Mouse (Mus musculus) heart, postnatal 0 days (tissue): ENCODE measurements at regions not wholly inside any gene's neighbourhood (a gene's known extent, or its start where the extent isn't known, plus 50 kb on each side); places are given as distances from the start of the nearest gene placed in this dataset.

ENCODE experiments used
- ATAC-seq: fragments of 200-750 bp; cut with Nextera tagmentation; 2 replicates; pipeline ENCODE4 v1.8.0; 2017; ENCODE audit warnings: low read depth, moderate number of reproducible peaks, moderate library complexity; ENCODE audit not compliant: insufficient read depth
- DNase-seq: peaks from one replicate; pipeline ENCODE4 v3.0.0-alpha.2; 2016; ENCODE audit warnings: low spot score
- H3K27ac ChIP-seq: fragments of 300-500 bp; sonication (generic); 2 replicates; pipeline ENCODE4 v1.5.1; 2014; ENCODE audit warnings: low read depth, mild to moderate bottlenecking
- H3K27me3 ChIP-seq: fragments of 300-500 bp; sonication (generic); 2 replicates; pipeline ENCODE4 v1.6.1; 2014; ENCODE audit warnings: low read length, mixed read lengths; ENCODE audit not compliant: control insufficient read depth, insufficient read depth
- H3K36me3 ChIP-seq: fragments of 300-500 bp; sonication (generic); replicated peaks from 2 replicates; pipeline ENCODE4 v1.6.1; 2014; ENCODE audit warnings: low read length, mixed read lengths; ENCODE audit not compliant: control insufficient read depth, insufficient read depth
- H3K4me1 ChIP-seq: fragments of 300-500 bp; sonication (generic); 2 replicates; pipeline ENCODE4 v1.6.1; 2014; ENCODE audit warnings: antibody characterized with exemption; ENCODE audit not compliant: control insufficient read depth, insufficient read depth
- H3K4me2 ChIP-seq: fragments of 300-500 bp; sonication (generic); 2 replicates; pipeline ENCODE4 v1.6.1; 2014; ENCODE audit warnings: low read depth, mild to moderate bottlenecking, low read length, moderate library complexity
- H3K4me3 ChIP-seq: fragments of 300-500 bp; sonication (generic); 2 replicates; pipeline ENCODE4 v1.5.1; 2014; ENCODE audit warnings: low read depth, low read length
- H3K9ac ChIP-seq: fragments of 300-500 bp; sonication (generic); replicated peaks from 2 replicates; pipeline ENCODE4 v1.6.1; 2014; ENCODE audit warnings: low read depth, low read length, mixed read lengths
- H3K9me3 ChIP-seq: fragments of 300-500 bp; sonication (generic); replicated peaks from 2 replicates; pipeline ENCODE4 v1.6.1; 2016; ENCODE audit warnings: low read length; ENCODE audit not compliant: control insufficient read depth
- CTCF ChIP-seq: IDR thresholded peaks from 2 replicates; pipeline ENCODE4 v1.5.1; 2016; ENCODE audit warnings: antibody characterized with exemption, control low read depth, low read depth
- EP300 ChIP-seq: IDR thresholded peaks from 2 replicates; pipeline ENCODE4 v1.6.1; 2016; ENCODE audit warnings: antibody characterized with exemption, low read depth
- WGBS: fragments of 180-500 bp; shearing (Covaris S2); extraction: QIAGEN DNeasy Blood & Tissue Kit; methylation state at CpG from one replicate; pipeline ENCODE4 v1.1.7; 2014; 5-methylcytosine and 5-hydroxymethylcytosine counted together

GRCm38 (mm10) chr12:12627597-12627996, 314.1 kb downstream of the Mycn start:
- WGBS = 89% methylated on average over 4 of the region's 4 CpGs
- Histone ChIP-seq H3K9me3 (no peaks in the 10 kb centered on the region), H3K9ac (no peak overlapping the region), H3K27ac (no peak overlapping the region), H3K27me3 (no peaks in the 10 kb centered on the region), H3K4me1 (peaks cover 2% of the 10 kb centered on the region; the same call in 1 of the 2 replicates), H3K36me3 (no peaks in the 10 kb centered on the region), H3K4me3 (no peak overlapping the region), H3K4me2 (no peak overlapping the region)
- no peak for ATAC-seq
- TF ChIP-seq EP300 (no peak), CTCF (no peak)
- no peak for DNase-seq

GRCm38 (mm10) chr12:12625788-12626187, 315.9 kb downstream of the Mycn start:
- Histone ChIP-seq H3K36me3 (no peaks in the 10 kb centered on the region), H3K4me2 (no peak overlapping the region), H3K4me3 (no peak overlapping the region), H3K27ac (no peak overlapping the region), H3K4me1 (peaks cover 3% of the 10 kb centered on the region; the same call in 1 of the 2 replicates), H3K27me3 (0 out of 2 replicates have a peak, but pooled peaks cover 2% of the 10 kb centered on the region), H3K9me3 (no peaks in the 10 kb centered on the region), H3K9ac (no peak overlapping the region)
- DNase-seq = no peak
- 83% methylated on average over 1 of the region's 1 CpGs for WGBS
- ATAC-seq = no peak
- TF ChIP-seq CTCF (no peak), EP300 (no peak)

- WGBS = 21% methylated on average over 5 of the region's 5 CpGs
- no peak overlapping the region for H3K4me3 ChIP-seq
- H3K36me3 ChIP-seq = no peaks in the 10 kb centered on the region
- H3K4me1 ChIP-seq = peaks cover 3% of the 10 kb centered on the region; the same call in 1 of the 2 replicates
- peak; percentile 76 for ATAC-seq
- DNase-seq = peak; percentile 77
- no peak overlapping the region for H3K4me2 ChIP-seq
- peak; percentile 77 for TF ChIP-seq CTCF
- TF ChIP-seq EP300 = no peak
- H3K9me3 ChIP-seq = no peaks in the 10 kb centered on the region
- no peak overlapping the region for H3K9ac ChIP-seq
- no peak overlapping the region for H3K27ac ChIP-seq
- 0 out of 2 replicates have a peak, but pooled peaks cover 2% of the 10 kb centered on the region for H3K27me3 ChIP-seq
Observed at GRCm38 (mm10) chr12:12622712-12623292, 318.9 kb downstream of the Mycn start.

- no peaks in the 10 kb centered on the region for H3K36me3 ChIP-seq
- H3K27me3 ChIP-seq = 0 out of 2 replicates have a peak, but pooled peaks cover 2% of the 10 kb centered on the region
- DNase-seq = no peak
- no peak overlapping the region for H3K9ac ChIP-seq
- TF ChIP-seq EP300 (no peak), CTCF (no peak)
- peaks cover 3% of the 10 kb centered on the region; the same call in 1 of the 2 replicates for H3K4me1 ChIP-seq
- no peak overlapping the region for H3K27ac ChIP-seq
- H3K9me3 ChIP-seq = no peaks in the 10 kb centered on the region
- H3K4me3 ChIP-seq = no peak overlapping the region
- no peak overlapping the region for H3K4me2 ChIP-seq
- no peak for ATAC-seq
- WGBS = 86% methylated on average over 9 of the region's 9 CpGs
Observed at GRCm38 (mm10) chr12:12621506-12621905, 320.2 kb downstream of the Mycn start.

- ATAC-seq = no peak
- Histone ChIP-seq H3K36me3 (no peaks in the 10 kb centered on the region), H3K4me2 (no peak overlapping the region), H3K9ac (no peak overlapping the region), H3K4me1 (peaks cover 3% of the 10 kb centered on the region; the same call in 1 of the 2 replicates), H3K27me3 (0 out of 2 replicates have a peak, but pooled peaks cover 2% of the 10 kb centered on the region), H3K4me3 (no peak overlapping the region), H3K27ac (no peak overlapping the region), H3K9me3 (no peaks in the 10 kb centered on the region)
- TF ChIP-seq CTCF = no peak
- no peak for TF ChIP-seq EP300
- no peak for DNase-seq
- 76% methylated on average over 5 of the region's 5 CpGs for WGBS
Observed at GRCm38 (mm10) chr12:12620316-12620715, 321.4 kb downstream of the Mycn start.

GRCm38 (mm10) chr12:12619431-12619830, 322.3 kb downstream of the Mycn start:
- no peak for ATAC-seq
- WGBS = 75% methylated on average over 5 of the region's 5 CpGs
- Histone ChIP-seq H3K36me3 (no peaks in the 10 kb centered on the region), H3K4me3 (no peak overlapping the region), H3K27ac (no peak overlapping the region), H3K4me1 (peaks cover 3% of the 10 kb centered on the region; the same call in 1 of the 2 replicates), H3K27me3 (0 out of 2 replicates have a peak, but pooled peaks cover 2% of the 10 kb centered on the region), H3K9me3 (no peaks in the 10 kb centered on the region), H3K9ac (no peak overlapping the region), H3K4me2 (no peak overlapping the region)
- TF ChIP-seq CTCF = no peak
- TF ChIP-seq EP300 = no peak
- no peak for DNase-seq
